Comparison of ENCODE assay signal across 30 mouse cellular contexts in genomic region chr14:105647166-105647565, GRCm38 (mm10).
DNase-seq lines count a peak whose midpoint lies in the region; ATAC-seq lines count a peak whose summit lies in the region.
"Had no signal": no experiment of that assay in that cellular context is flagged by ENCODE, and none has a peak within 500 bp of the region (broad histone marks: within the 10 kb centered on the region; RNA-seq: fewer than 3 reads in every experiment).

No protein-coding gene starts in this region.

- no peak for ATAC-seq in midbrain, embryonic 11.5 days (ENCODE audit: low FRiP score)
- no peak for ATAC-seq in midbrain, embryonic 14.5 days (ENCODE audit: low FRiP score, low TSS enrichment)
- ATAC-seq: forebrain, embryonic 14.5 days; inflammation-experienced regulatory T-cells, adult 6 months; liver, embryonic 12.5 days; liver, postnatal 0 days; midbrain, embryonic 16.5 days; Patski had no signal

- no peaks in the 10 kb centered on the region for H3K4me1 ChIP-seq in midbrain, embryonic 11.5 days (ENCODE audit: control insufficient read depth, insufficient read depth, low read length)
- H3K4me1 ChIP-seq in midbrain, embryonic 14.5 days (ENCODE audit: control insufficient read depth, insufficient read depth, low read length), result no peaks in the 10 kb centered on the region
- H3K4me1 ChIP-seq: heart, embryonic 13.5 days; hindbrain, embryonic 10.5 days; hindbrain, embryonic 15.5 days; kidney, embryonic 15.5 days; liver, embryonic 12.5 days; neural tube, embryonic 12.5 days had no signal

- H3K9me3 ChIP-seq in midbrain, embryonic 11.5 days (ENCODE audit: control insufficient read depth, low read length), result no peaks in the 10 kb centered on the region
- H3K9me3 ChIP-seq in midbrain, embryonic 14.5 days (ENCODE audit: control insufficient read depth, low read length), result no peaks in the 10 kb centered on the region
- H3K9me3 ChIP-seq: embryonic facial prominence, embryonic 12.5 days; heart, embryonic 13.5 days; hindbrain, embryonic 15.5 days; kidney, embryonic 15.5 days; liver, embryonic 12.5 days; neural tube, embryonic 12.5 days had no signal

- no peaks in the 10 kb centered on the region for H3K36me3 ChIP-seq in midbrain, embryonic 11.5 days (ENCODE audit: control insufficient read depth, insufficient read depth, low read length)
- H3K36me3 ChIP-seq in midbrain, embryonic 14.5 days (ENCODE audit: control insufficient read depth, insufficient read depth, low read length), result no peaks in the 10 kb centered on the region
- H3K36me3 ChIP-seq: embryonic facial prominence, embryonic 12.5 days; heart, embryonic 13.5 days; hindbrain, embryonic 10.5 days; hindbrain, embryonic 15.5 days; kidney, embryonic 15.5 days; liver, embryonic 12.5 days; neural tube, embryonic 12.5 days had no signal

- H3K27me3 ChIP-seq in midbrain, embryonic 11.5 days (ENCODE audit: control insufficient read depth, insufficient read depth, low read length), result no peaks in the 10 kb centered on the region
- H3K27me3 ChIP-seq in midbrain, embryonic 14.5 days (ENCODE audit: control insufficient read depth, insufficient read depth, low read length), result no peaks in the 10 kb centered on the region
- H3K27me3 ChIP-seq: CH12.LX; embryonic facial prominence, embryonic 12.5 days; heart, embryonic 13.5 days; hindbrain, embryonic 15.5 days; kidney, embryonic 15.5 days; liver, embryonic 12.5 days; neural tube, embryonic 12.5 days; Patski had no signal

- WGBS in midbrain, embryonic 11.5 days, result 82% methylated on average over 3 of the region's 3 CpGs
- WGBS in midbrain, embryonic 14.5 days, result 88% methylated on average over 3 of the region's 3 CpGs

- no peak overlapping the region for H3K27ac ChIP-seq in midbrain, embryonic 11.5 days (ENCODE audit: low read depth, low read length)
- H3K27ac ChIP-seq in midbrain, embryonic 14.5 days (replicated peaks; ENCODE audit: low read depth, low read length), result no peak overlapping the region
- H3K27ac ChIP-seq: embryonic facial prominence, embryonic 12.5 days; heart, embryonic 13.5 days; hindbrain, embryonic 10.5 days; hindbrain, embryonic 15.5 days; kidney, embryonic 15.5 days; layer of hippocampus, adult 2 months; liver, embryonic 12.5 days; neural tube, embryonic 12.5 days had no signal

- no peak overlapping the region for H3K9ac ChIP-seq in midbrain, embryonic 11.5 days (ENCODE audit: low read length)
- no peak overlapping the region for H3K9ac ChIP-seq in midbrain, embryonic 14.5 days (replicated peaks; ENCODE audit: low read length)
- H3K9ac ChIP-seq: embryonic facial prominence, embryonic 12.5 days; heart, embryonic 13.5 days; hindbrain, embryonic 15.5 days; kidney, embryonic 15.5 days; liver, embryonic 12.5 days; liver, postnatal 0 days; neural tube, embryonic 12.5 days had no signal

- H3K4me2 ChIP-seq in midbrain, embryonic 11.5 days, result no peak overlapping the region
- H3K4me2 ChIP-seq in midbrain, embryonic 14.5 days (ENCODE audit: low read length), result no peak overlapping the region
- H3K4me2 ChIP-seq: embryonic facial prominence, embryonic 12.5 days; heart, embryonic 13.5 days; hindbrain, embryonic 15.5 days; kidney, embryonic 15.5 days; liver, embryonic 12.5 days; neural tube, embryonic 12.5 days had no signal

- no peak overlapping the region for H3K4me3 ChIP-seq in midbrain, embryonic 11.5 days (ENCODE audit: low read depth, low read length)
- no peak overlapping the region for H3K4me3 ChIP-seq in midbrain, embryonic 14.5 days (replicated peaks; ENCODE audit: low read depth, low read length)
- H3K4me3 ChIP-seq: embryonic facial prominence, embryonic 12.5 days; heart, embryonic 13.5 days; hindbrain, embryonic 10.5 days; hindbrain, embryonic 15.5 days; kidney, embryonic 15.5 days; layer of hippocampus, adult 2 months; liver, embryonic 12.5 days; myocyte; neural tube, embryonic 12.5 days had no signal

- DNase-seq in midbrain, embryonic 11.5 days (ENCODE audit: low spot score, missing footprints), result peak; percentile 59
- no peak for DNase-seq in midbrain, embryonic 14.5 days
- peak; percentile 6 for DNase-seq in MEL-GATA-1-ER (ENCODE audit: extremely low read depth, low read depth)
- DNase-seq in adrenal gland, postnatal 36 days, result peak; percentile 27 to 30
- DNase-seq in kidney, postnatal 36 days, result no peak
- DNase-seq in left cerebral cortex, adult 8-10 months (ENCODE audit: low spot score in 2 of 2), result no peak
- DNase-seq: cerebellum, adult 2 months; cerebellum, postnatal 36 days; embryo, embryonic 11 days; gastrocnemius, postnatal 25 days; heart, postnatal 10 days; kidney, adult 18-20 months; kidney, postnatal 25 days; left cerebral cortex, postnatal 4 days; liver, postnatal 0 days; lung, postnatal 36 days had no signal

Comparison
In these comparisons a context has a peak if more than half of its experiments do, and no peak if none do; other contexts are left out.
1. DNase-seq: peak in midbrain, embryonic 11.5 days (single experiment), MEL-GATA-1-ER (single experiment) and adrenal gland, postnatal 36 days (2 of 2); none in midbrain, embryonic 14.5 days (single experiment), kidney, postnatal 36 days (0 of 2) and left cerebral cortex, adult 8-10 months (0 of 2).